Mouse (Mus musculus) stomach, embryonic 15.5 days (tissue): ENCODE measurements around the gene Usp3. TPM values are rescaled to one million over a fixed set of nuclear protein-coding genes. Genes with fewer than 3 reads are reported as not detected.

Source experiments
- ATAC-seq: fragments of 200-750 bp; cut with Nextera tagmentation; 2 replicates; pipeline ENCODE4 v1.8.0; 2017; ENCODE audit warnings: low read depth, moderate number of reproducible peaks, moderate TSS enrichment; ENCODE audit not compliant: insufficient read depth, low FRiP score
- H3K27ac ChIP-seq: fragments of 300-500 bp; sonication (generic); 2 replicates; pipeline ENCODE4 v1.5.1; 2015; ENCODE audit warnings: mild to moderate bottlenecking, inconsistent platforms
- H3K27me3 ChIP-seq: fragments of 300-500 bp; sonication (generic); replicated peaks from 2 replicates; pipeline ENCODE4 v1.6.1; 2015; ENCODE audit warnings: inconsistent platforms
- H3K36me3 ChIP-seq: fragments of 300-500 bp; sonication (generic); 2 replicates; pipeline ENCODE4 v1.6.1; 2015; ENCODE audit warnings: inconsistent platforms
- H3K4me1 ChIP-seq: fragments of 300-500 bp; sonication (generic); 2 replicates; pipeline ENCODE4 v1.6.1; 2015; ENCODE audit warnings: inconsistent platforms
- H3K4me2 ChIP-seq: fragments of 300-500 bp; sonication (generic); 2 replicates; pipeline ENCODE4 v1.6.1; 2015; ENCODE audit warnings: mild to moderate bottlenecking, inconsistent platforms
- H3K4me3 ChIP-seq: fragments of 300-500 bp; sonication (generic); replicated peaks from 2 replicates; pipeline ENCODE4 v1.5.1; 2015; ENCODE audit warnings: inconsistent platforms
- H3K9ac ChIP-seq: fragments of 300-500 bp; sonication (generic); 2 replicates; pipeline ENCODE4 v1.6.1; 2015; ENCODE audit warnings: inconsistent platforms
- H3K9me3 ChIP-seq: fragments of 300-500 bp; sonication (generic); 2 replicates; pipeline ENCODE4 v1.6.1; 2016; ENCODE audit warnings: inconsistent platforms
- WGBS: fragments of 180-500 bp; shearing (Covaris S2); methylation state at CpG from one replicate; pipeline ENCODE4 v1.1.7; 2015; 5-methylcytosine and 5-hydroxymethylcytosine counted together
- polyA plus RNA-seq: library from polyadenylated mRNA; unstranded; fragments of >200 nt; fragmentation: Nextera tagmentation; extraction: Ambion mirVana; gene quantifications from 2 replicates; pipeline ENCODE4 v1.2.1, GENCODE M21; 2015

Usp3 gene
- polyA plus RNA-seq, 1 experiment from 2014 or later: 64.6 TPM

DNA sequence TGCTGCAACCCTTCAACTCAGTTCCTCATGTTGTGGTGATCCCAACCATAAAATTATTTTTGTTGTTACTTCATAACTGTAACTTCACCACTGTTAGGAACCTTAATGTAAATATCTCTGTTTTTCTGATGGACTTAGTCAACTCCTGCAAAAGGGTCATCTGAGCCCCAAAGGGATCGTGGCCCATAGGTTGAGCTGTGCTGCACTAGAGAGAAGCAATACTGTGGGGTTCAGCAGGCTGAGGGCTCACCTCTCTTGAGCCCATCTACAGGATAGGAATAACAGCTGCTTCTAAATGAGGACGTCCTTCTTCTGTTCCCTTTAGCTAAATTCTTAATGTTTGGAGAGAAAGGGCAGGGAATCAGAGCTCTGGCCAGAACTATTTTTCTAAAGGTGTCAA lies 7.6 kb upstream of the Usp3 start:
- Histone ChIP-seq H3K9ac (no peak overlapping the region), H3K4me2 (no peak overlapping the region), H3K27me3 (no peaks in the 10 kb centered on the region), H3K4me1 (peaks cover 16% of the 10 kb centered on the region), H3K9me3 (no peaks in the 10 kb centered on the region), H3K27ac (no peak overlapping the region), H3K36me3 (no peaks in the 10 kb centered on the region), H3K4me3 (no peak overlapping the region)
- WGBS: 77% methylated on average over 2 of the region's 2 CpGs
- no peak for ATAC-seq

DNA sequence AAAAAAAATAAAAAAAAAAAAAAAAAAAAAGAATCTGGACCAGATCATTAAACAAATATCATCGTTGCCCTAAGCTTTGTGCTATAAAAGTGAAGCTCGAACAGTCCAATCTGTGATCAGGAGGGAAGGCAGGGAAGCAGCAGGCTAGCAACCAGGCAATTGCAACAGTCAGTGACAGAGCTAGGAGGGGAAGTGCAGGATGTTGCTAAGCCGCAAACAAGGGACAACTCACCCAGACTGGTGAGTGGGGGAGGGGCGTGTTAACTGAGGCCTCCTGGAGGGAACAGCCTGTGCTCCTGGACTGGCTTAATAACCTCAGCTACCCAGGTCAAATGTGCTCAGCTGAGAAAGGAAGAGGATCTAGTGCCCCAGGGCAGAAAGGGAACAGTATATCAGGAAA lies 6.6 kb upstream of the Usp3 start:
- peak; percentile 18; the same call in 1 of the 2 replicates for ATAC-seq
- H3K27ac ChIP-seq: no peak overlapping the region

DNA sequence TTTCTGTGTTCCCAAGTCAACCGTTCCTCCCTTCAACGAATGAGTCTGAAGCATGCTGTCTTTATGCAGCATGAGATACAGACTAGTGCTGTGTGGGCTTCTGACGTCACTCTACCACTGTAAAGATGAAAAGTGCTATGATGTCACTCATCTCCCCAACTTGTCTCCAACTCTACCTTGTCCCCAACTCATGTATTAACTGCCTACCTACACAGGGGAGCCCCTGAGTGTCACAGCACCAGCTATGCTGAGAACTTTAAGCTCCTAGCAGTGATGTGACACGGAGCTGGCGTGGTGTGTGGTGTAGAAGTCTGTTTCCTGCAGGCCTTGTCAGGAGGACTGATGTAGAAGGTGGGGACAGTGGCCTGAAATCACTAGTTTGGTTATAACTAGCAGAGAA lies 5.7 kb upstream of the Usp3 start:
- Histone ChIP-seq H3K9me3 (no peaks in the 10 kb centered on the region), H3K27me3 (no peaks in the 10 kb centered on the region), H3K27ac (no peak overlapping the region), H3K4me3 (no peak overlapping the region), H3K4me1 (peaks cover 11% of the 10 kb centered on the region), H3K4me2 (no peak overlapping the region), H3K36me3 (no peaks in the 10 kb centered on the region), H3K9ac (no peak overlapping the region)
- 64% methylated on average over 5 of the region's 5 CpGs for WGBS
- ATAC-seq: no peak

More for the DNA sequence above, 6.6 kb upstream of the Usp3 start:
- H3K4me2 ChIP-seq: no peak overlapping the region
- H3K9me3 ChIP-seq: no peaks in the 10 kb centered on the region
- 13% methylated on average over 4 of the region's 4 CpGs for WGBS
- peaks cover 11% of the 10 kb centered on the region for H3K4me1 ChIP-seq
- no peak overlapping the region for H3K4me3 ChIP-seq
- no peak overlapping the region for H3K9ac ChIP-seq
- H3K27me3 ChIP-seq: no peaks in the 10 kb centered on the region
- no peaks in the 10 kb centered on the region for H3K36me3 ChIP-seq

DNA sequence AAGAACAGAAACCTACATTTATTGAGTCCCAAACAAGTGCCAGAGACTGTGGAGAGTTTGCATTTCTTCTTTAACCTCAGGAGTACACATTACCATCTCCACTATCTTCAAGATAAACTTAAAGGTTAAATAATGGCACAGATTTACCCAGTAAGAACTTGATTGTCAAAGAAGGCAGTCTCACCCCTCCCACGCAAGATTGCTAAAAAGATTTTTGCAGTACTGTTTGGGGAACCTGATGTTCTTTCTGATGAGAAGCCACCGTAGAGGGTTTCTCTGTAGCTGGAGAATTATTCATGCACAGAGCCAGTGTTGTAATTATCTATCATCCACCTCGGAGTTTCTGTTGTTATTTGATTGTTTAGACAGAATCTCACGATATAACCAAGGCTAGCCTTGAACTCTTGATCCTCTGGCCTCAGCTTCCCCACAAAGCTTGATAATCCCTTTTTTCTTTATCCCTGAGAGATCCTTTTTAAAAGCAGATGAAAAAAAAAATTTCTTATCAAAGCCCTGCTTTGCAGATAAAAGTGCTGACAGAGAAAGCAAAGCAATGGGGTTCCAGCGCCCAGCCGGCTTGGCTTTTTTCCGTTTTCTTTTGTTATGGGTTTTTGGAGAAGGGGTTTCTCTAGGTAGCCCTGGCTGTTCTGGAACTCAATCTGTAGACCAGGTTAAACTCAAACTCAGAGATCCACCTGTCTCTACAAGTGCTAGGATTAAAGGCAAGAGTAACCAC lies 4.7 kb upstream of the Usp3 start:
- no peak overlapping the region for H3K9ac ChIP-seq
- peaks cover 11% of the 10 kb centered on the region for H3K4me1 ChIP-seq
- ATAC-seq: no peak
- H3K4me2 ChIP-seq: no peak overlapping the region
- H3K27ac ChIP-seq: no peak overlapping the region
- H3K4me3 ChIP-seq: no peak overlapping the region
- WGBS: 40% methylated on average over 7 of the region's 7 CpGs
- no peaks in the 10 kb centered on the region for H3K27me3 ChIP-seq
- H3K9me3 ChIP-seq: no peaks in the 10 kb centered on the region
- no peaks in the 10 kb centered on the region for H3K36me3 ChIP-seq

DNA sequence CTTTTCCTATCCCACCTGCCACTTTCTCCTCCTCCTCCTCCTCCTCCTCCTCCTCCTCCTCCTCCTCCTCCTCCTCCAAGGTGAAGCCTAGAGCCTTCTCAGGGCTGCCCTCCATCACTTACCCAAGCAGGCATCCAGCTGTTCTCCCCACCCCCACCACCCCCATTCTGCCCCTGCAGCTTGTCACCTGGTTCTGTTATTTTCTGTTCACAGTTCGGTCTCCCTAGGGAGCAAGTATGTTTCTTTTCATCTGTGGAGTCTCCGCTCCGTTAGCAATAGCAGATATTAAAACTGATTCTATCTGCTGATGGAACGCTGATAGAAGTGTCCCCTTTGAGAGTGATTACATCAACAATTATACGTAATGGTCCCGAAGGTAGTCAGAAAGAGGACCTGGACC lies 4.1 kb upstream of the Usp3 start:
- H3K27me3 ChIP-seq: no peaks in the 10 kb centered on the region
- H3K9ac ChIP-seq: no peak overlapping the region
- no peak overlapping the region for H3K4me2 ChIP-seq
- no peaks in the 10 kb centered on the region for H3K36me3 ChIP-seq
- H3K4me1 ChIP-seq: peaks cover 11% of the 10 kb centered on the region
- no peak overlapping the region for H3K4me3 ChIP-seq
- ATAC-seq: no peak
- H3K27ac ChIP-seq: no peak overlapping the region
- 35% methylated on average over 6 of the region's 6 CpGs for WGBS
- H3K9me3 ChIP-seq: no peaks in the 10 kb centered on the region

DNA sequence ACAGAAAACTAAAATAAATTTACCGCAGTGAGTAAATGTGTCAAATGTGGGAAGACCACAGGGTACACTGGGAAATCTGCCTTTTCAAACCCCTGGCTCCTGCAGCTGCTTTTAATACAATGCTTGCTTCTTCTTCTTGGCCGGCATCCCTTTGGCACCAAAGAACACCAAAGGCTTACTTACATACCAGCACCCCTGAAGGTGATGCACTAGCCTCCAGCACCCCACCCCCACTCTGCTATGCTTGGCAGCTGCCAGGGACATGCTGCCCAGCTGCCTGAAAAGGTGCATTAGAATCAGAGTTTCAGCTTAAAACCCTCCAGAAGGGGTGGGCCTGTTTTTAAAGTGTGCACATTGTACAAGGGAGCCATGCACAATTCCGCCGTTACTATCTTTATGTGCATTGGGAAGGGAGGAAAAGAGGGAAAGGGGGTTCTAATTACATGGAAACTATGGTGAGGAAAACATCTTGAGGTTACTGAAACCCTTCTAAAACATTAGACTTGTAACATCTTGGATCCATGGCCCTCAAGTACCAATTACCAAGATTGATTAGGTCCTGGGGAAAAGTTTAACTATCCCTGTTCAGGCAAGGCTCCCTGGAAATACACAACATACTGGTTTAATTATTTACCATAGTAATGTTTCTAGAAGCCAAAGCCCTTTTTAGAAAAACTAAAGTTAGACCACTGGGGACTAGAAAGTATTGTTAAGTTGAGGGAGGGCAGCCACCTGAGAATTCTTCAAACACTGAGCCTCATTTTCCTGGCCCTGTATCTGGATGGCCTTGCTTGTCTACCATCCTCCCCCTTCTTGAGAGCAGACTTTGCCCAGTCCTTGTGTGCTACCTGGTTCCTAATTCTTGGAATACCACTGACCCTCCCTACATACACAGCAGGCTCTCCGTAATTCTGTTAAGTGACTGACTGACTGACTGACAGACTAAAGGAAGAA lies 3.1 kb upstream of the Usp3 start:
- Histone ChIP-seq H3K27me3 (no peaks in the 10 kb centered on the region), H3K27ac (peak overlapping the region; percentile 7; the same call in 1 of the 2 replicates), H3K36me3 (no peaks in the 10 kb centered on the region), H3K9ac (no peak overlapping the region), H3K4me2 (no peak overlapping the region), H3K4me1 (peaks cover 15% of the 10 kb centered on the region), H3K9me3 (no peaks in the 10 kb centered on the region), H3K4me3 (no peak overlapping the region)
- WGBS: 55% methylated on average over 5 of the region's 5 CpGs
- no peak for ATAC-seq

DNA sequence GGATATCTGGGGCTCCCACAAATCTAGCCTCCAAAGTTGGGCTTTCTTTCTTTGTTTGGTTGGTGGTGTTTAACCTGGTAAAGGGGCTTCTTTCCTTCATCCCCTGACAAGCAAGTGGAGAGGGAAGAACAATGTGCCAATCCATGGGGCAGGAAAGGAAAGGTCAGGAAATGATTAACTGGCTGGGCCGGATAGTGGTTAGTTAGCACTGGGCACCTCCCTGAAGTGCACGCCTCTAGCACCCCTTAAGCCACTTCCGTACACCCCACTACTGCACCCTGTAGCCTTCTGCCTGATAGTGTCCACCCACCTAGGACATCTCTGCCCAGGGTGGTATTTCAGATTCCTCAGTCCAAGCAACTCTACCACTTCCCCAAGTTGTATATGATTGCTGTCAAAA lies 1.1 kb upstream of the Usp3 start:
- WGBS: 54% methylated on average over 3 of the region's 3 CpGs
- Histone ChIP-seq H3K4me1 (peaks cover 22% of the 10 kb centered on the region), H3K9me3 (no peaks in the 10 kb centered on the region), H3K4me3 (peak overlapping the region; percentile 62; the same call in 1 of the 2 replicates), H3K9ac (no peak overlapping the region), H3K27ac (peak overlapping the region; percentile 95), H3K4me2 (peak overlapping the region; percentile 62), H3K36me3 (no peaks in the 10 kb centered on the region), H3K27me3 (no peaks in the 10 kb centered on the region)
- ATAC-seq: no peak

DNA sequence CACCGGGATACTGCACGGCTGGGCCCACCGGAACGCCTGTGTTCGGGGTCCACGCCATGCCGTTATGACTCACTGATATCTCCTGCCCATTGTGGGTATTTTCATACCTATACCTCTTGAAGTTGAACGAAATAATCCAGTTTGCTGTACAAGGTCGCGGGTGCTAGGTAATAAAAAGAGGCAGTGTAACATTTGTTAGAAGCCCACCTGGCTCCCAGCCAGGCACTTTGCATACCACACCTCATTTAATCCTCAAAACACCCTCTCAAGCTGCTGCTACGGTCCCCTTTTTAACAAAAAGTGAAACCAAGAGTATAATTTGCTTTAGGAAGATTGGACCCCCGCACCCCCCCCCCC lies 649 bp upstream of the Usp3 start:
- 6% methylated on average over 12 of the region's 12 CpGs for WGBS
- Histone ChIP-seq H3K9me3 (no peaks in the 10 kb centered on the region), H3K36me3 (no peaks in the 10 kb centered on the region), H3K4me2 (peak overlapping the region; percentile 62), H3K9ac (peak overlapping the region; percentile 20; the same call in 1 of the 2 replicates), H3K4me1 (peaks cover 21% of the 10 kb centered on the region), H3K27ac (peak overlapping the region; percentile 95), H3K4me3 (peak overlapping the region; percentile 62), H3K27me3 (no peaks in the 10 kb centered on the region)
- no peak for ATAC-seq

DNA sequence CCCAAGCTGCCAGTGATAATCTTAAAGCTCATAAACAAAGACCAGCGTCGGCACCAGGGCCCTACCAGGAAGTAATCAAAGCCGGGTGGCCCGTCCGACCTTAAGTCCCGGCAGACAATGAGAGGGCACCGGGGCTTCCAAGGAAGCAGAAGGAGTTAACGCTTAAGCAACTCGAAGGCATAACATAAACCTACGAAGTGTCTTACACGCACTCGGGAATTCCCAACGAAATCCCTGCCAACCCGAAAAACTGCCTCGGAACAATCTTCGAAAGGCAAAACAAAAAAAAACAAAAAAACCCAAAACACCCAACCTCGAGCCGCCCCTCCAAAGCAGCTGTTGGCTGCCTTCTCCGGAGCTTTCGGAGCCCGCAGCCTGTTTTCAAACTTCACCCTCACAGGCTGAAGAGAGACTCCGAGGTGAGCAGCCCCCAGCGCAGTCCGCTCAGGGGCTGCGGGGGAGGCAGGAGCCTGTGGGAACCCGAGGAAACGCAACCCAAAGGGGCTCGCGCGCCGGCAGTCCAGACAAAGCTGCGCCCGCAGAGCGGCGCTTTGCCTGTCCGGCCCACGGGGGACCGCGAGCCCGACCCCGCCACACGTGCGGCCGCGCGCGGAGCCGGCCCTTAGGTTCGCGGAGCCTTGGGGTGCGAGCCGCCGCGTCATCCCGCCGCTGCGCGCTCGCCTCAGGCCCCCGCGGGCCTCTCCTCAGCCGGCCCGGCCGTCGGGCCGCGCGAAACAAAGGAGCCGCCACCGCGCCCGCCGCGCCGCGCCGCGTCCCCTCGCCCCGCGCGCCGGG lies 894 bp downstream of the Usp3 start:
- no peaks in the 10 kb centered on the region for H3K9me3 ChIP-seq
- H3K4me2 ChIP-seq: peak overlapping the region; percentile 62
- H3K27me3 ChIP-seq: no peaks in the 10 kb centered on the region
- H3K4me1 ChIP-seq: peaks cover 24% of the 10 kb centered on the region
- H3K36me3 ChIP-seq: no peaks in the 10 kb centered on the region
- peak overlapping the region; percentile 62 for H3K4me3 ChIP-seq
- peak overlapping the region; percentile 91 for H3K27ac ChIP-seq
- ATAC-seq: peak; percentile 41
- WGBS: under 1% methylated on average over 64 of the region's 83 CpGs
- peak overlapping the region; percentile 65 for H3K9ac ChIP-seq

DNA sequence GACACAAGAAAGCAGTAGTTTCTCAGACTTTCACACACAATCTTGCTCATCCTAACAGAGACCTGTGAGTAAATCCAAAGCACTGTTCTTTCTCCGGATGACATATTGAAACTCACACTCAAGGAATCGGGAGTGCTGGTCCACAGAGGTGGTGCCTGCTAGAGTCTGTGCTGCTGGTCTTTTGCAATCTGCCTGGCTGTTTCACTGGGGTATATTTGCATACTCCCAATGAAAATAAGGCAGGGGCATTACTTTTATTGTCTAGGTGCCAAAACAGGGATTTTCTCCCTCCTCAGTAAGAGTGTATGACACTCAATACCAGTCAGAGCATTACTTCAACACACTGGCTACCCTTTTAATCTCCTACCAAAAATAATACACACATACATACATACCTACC lies 2.9 kb downstream of the Usp3 start:
- Histone ChIP-seq H3K27ac (no peak overlapping the region), H3K9ac (no peak overlapping the region), H3K4me3 (no peak overlapping the region), H3K27me3 (no peaks in the 10 kb centered on the region), H3K4me2 (peak overlapping the region; percentile 62; the same call in 1 of the 2 replicates), H3K36me3 (no peaks in the 10 kb centered on the region), H3K4me1 (peaks cover 19% of the 10 kb centered on the region), H3K9me3 (no peaks in the 10 kb centered on the region)
- no peak for ATAC-seq
- WGBS: 45% methylated on average over 2 of the region's 2 CpGs

DNA sequence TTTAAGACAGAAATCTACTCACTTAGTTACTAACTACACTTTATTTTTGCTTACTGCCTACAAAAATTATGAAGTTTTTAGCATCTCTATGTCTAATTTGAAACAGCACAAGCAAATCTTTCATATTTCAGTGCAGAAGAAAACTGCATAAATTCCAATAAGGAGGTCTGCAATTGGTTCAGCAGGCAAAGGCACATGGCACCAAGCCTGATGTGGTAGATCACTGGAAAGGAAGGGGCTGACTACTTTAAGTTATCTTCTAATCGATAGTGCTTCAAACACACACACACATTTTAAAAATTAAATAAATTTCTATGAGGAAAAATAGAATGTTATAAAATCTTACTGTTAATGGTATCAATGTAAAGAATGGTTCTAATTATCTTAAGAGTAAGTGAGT lies 5.9 kb downstream of the Usp3 start:
- Histone ChIP-seq H3K36me3 (no peaks in the 10 kb centered on the region), H3K9me3 (no peaks in the 10 kb centered on the region), H3K27me3 (no peaks in the 10 kb centered on the region), H3K4me2 (no peak overlapping the region), H3K4me1 (peaks cover 19% of the 10 kb centered on the region), H3K4me3 (no peak overlapping the region), H3K27ac (no peak overlapping the region), H3K9ac (no peak overlapping the region)
- ATAC-seq: no peak
- WGBS: 78% methylated on average over 1 of the region's 1 CpGs
